Mouse (Mus musculus) bone marrow macrophage, adult 2 months (primary cell): Measurements from ENCODE around the gene Mc3r. TPM values are rescaled to one million over a fixed set of nuclear protein-coding genes. Genes with fewer than 3 reads are reported as not detected.

Experiments
- H3K27ac ChIP-seq: 2 replicates; pipeline ENCODE4 v1.5.1; 2012; ENCODE audit warnings: low read depth, low read length; ENCODE audit not compliant: insufficient read depth
- H3K4me1 ChIP-seq: 2 replicates; pipeline ENCODE4 v1.6.1; 2012; ENCODE audit warnings: low read length; ENCODE audit not compliant: control insufficient read depth, insufficient read depth
- H3K4me3 ChIP-seq: 2 replicates; pipeline ENCODE4 v1.5.1; 2012; ENCODE audit warnings: mild to moderate bottlenecking, low read length, moderate library complexity; ENCODE audit not compliant: insufficient read depth
- CTCF ChIP-seq: IDR thresholded peaks from 2 replicates; pipeline ENCODE4 v1.5.1; 2012; ENCODE audit warnings: low read depth, mild to moderate bottlenecking, low read length, moderate library complexity
- POLR2A ChIP-seq: IDR thresholded peaks from 2 replicates; pipeline ENCODE4 v1.6.1; 2012; ENCODE audit warnings: mild to moderate bottlenecking, low read depth, low read length, borderline replicate concordance
- polyA plus RNA-seq: library from polyadenylated mRNA; stranded (reverse); fragments of >200 nt; gene quantifications from 2 replicates; pipeline ENCODE4 v1.2.4, GENCODE M21; 2012; ENCODE audit not compliant: missing spikeins, insufficient read depth, insufficient read length

Gene Mc3r
- polyA plus RNA-seq, 1 experiment, result not detected

DNA sequence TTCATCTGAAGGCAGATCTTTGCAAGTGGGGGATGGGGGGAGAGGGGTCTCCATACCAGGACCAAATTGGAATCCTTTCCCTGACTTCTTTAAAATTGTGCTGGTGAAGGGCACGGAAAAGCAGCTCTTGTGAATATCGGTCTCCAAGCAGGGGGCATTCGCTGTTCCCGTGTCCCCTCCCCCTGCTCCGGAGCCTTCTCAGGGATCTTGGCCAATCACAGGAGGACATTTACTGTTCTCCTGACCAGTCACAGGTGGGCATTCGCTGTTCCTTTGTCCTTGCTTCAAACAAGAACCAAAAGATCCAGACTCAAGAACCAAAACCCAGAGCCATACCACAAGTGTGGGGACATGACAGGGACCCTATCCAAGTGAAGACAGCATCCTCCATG lies 25.9 kb upstream of the Mc3r start:
- Histone ChIP-seq H3K4me3 (no peak overlapping the region), H3K27ac (no peak overlapping the region), H3K4me1 (no peaks in the 10 kb centered on the region)
- TF ChIP-seq CTCF (no peak), POLR2A (no peak)

DNA sequence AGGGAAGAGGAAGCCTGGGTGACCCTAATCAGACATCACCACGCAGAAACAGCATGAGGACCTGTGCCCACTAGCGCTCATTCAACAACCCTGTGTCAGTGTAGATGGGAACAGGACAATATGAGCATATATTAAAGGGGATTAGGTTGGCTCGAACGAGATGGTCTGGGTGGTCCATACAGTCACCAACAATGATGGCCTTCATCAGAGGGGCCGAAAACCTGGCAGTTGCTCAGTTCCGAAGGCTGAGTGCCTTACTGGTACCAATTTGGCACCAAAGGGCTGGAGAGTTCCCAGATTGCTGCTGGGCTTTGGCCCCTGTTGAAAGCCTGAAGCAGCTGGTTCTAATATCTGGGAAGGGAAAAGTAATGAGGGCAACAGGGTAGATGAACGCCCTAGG lies 25.4 kb upstream of the Mc3r start:
- TF ChIP-seq POLR2A, result no peak
- no peak overlapping the region for H3K4me3 ChIP-seq
- no peaks in the 10 kb centered on the region for H3K4me1 ChIP-seq
- H3K27ac ChIP-seq, result no peak overlapping the region

DNA sequence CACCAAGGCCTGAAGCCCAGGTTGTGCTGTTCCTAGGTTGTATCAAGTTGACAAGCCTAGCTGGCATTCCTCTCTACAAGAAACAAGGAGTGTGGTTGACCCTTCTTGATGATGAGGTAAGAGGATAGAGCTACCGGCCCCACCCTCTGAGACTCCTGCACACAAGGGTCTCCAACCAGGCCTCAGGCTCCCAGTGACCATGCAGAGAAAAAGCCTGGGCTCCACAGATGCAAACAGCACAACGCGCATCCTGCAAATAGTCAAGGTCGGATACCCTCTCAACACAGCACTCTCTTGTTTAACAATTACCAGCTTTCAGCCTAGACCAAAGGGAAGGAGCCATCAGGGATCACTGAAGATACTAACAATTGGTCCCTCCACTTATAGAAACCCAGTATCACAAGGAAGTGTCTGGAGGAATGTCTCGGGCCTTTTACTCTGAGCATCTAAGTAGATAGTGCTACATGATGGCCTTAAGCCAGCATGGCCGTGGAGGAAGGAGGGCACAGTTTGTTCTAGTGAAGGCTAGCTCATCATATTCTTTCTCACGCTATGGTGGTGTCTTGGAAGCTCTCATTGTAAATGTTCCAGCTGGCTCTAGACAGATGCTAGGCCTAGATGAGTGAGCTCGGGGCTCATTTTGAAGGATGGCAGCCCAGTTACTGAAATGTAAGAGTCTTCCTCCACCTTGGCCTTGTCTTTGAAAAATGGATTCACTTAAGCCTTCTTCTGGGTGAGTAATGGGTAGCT lies 24.7 kb upstream of the Mc3r start:
- Histone ChIP-seq H3K27ac (no peak overlapping the region), H3K4me3 (no peak overlapping the region), H3K4me1 (no peaks in the 10 kb centered on the region)
- no peak for TF ChIP-seq CTCF
- no peak for TF ChIP-seq POLR2A

DNA sequence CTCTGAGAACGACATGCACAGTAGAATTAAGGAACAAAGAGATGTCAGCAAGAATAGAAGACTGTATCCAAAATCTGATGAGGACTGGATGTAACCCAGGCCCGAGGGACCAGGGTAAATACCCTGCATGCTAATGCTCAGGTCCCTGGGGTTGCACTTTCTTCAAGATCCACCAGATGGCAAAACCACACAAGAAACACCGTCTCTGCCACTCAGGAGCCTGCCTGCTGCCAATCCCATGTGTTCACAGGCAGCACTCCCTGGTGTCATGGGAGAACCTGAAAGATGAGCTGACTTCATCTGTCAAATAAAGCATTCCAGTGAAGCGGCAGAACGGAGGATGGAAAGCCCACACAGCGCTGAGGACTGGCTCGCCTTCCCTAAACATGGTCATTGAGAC lies 21.3 kb upstream of the Mc3r start:
- TF ChIP-seq POLR2A (no peak), CTCF (no peak)

DNA sequence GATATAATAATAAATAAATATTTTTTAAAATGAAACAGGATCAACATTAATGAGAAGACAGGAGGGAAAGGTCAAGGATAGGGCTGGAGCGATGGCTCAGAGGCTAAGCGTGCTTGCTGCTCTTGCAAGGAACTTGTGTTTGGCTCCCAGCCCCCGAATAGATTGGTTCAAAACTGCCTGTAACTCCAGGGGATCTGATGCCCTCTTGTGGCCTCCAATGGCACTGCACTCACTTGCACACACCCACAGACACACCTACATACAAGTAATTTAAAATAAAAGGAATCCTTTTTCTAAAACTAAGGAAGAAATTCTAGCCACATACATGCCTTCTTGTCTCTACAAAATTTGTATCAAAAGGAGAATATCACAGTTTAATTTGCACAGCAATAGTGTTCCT lies 20.5 kb upstream of the Mc3r start:
- no peak for TF ChIP-seq CTCF
- no peak for TF ChIP-seq POLR2A
- H3K27ac ChIP-seq, result no peak overlapping the region
- no peaks in the 10 kb centered on the region for H3K4me1 ChIP-seq
- H3K4me3 ChIP-seq, result no peak overlapping the region

More for the DNA sequence above, 21.3 kb upstream of the Mc3r start:
- H3K27ac ChIP-seq, result no peak overlapping the region
- H3K4me3 ChIP-seq, result no peak overlapping the region
- H3K4me1 ChIP-seq, result no peaks in the 10 kb centered on the region

DNA sequence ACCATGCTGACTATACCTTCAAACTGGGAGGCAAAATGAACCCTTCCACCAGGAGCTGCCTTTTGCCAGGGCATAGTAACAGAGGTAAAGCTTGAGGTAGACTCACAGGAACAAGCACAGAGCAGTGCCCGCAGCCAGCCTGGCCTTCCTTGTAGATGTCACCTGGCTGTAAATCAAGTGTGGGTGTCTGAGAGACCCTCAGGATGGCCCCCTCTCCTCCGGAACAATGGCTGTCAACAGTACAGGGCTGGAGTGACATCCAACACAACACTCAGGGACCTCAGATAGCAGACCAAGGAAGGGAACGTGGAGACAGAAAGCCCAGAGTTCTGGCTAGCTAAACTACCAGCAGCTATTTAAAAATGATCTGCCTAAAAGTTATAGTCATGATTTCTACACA lies 19.1 kb upstream of the Mc3r start:
- no peak for TF ChIP-seq POLR2A
- TF ChIP-seq CTCF, result no peak
- no peak overlapping the region for H3K27ac ChIP-seq
- H3K4me3 ChIP-seq, result no peak overlapping the region
- no peaks in the 10 kb centered on the region for H3K4me1 ChIP-seq

DNA sequence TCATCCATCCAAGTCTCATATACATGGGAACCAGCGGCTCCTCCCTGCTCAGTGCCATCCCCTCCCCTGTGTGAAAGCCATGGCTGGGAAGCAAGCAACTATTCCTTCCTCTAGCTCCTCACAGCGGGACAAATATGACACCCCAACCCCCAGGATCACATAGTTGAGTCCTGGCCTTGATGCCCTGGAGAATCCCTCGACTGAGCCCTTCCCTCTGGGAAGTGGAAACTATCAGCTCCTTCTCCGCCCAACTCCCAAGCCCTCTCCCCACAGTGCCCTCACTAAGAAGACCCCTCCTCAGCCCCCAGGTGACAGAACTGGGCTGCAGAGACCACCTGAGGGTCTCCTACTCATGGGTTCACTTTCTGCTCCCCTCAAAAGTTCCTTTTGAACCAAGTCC lies 18.2 kb upstream of the Mc3r start:
- Histone ChIP-seq H3K27ac (no peak overlapping the region), H3K4me1 (no peaks in the 10 kb centered on the region), H3K4me3 (no peak overlapping the region)
- TF ChIP-seq CTCF (no peak), POLR2A (no peak)

DNA sequence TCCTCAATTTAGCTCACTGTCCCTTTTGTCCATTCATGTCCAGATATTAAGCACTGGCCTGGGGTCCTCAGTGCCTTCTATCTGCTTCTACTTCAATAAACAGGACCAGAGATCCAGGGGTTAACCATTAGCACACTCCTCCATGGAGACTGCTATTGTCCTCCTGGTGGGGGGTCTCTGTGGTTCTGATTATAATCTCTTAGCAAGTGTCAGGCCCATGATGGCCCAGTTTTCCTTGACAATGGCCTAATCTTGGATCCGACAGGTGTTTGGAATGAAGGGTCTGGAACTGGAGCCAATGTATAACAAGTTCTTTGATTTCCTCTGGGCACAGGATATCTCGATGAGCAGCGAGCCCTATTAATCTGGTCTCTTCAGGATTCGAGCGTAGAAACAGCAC lies 10.1 kb upstream of the Mc3r start:
- H3K4me3 ChIP-seq, result no peak overlapping the region
- H3K4me1 ChIP-seq, result no peaks in the 10 kb centered on the region
- no peak for TF ChIP-seq CTCF
- TF ChIP-seq POLR2A, result no peak
- H3K27ac ChIP-seq, result no peak overlapping the region

DNA sequence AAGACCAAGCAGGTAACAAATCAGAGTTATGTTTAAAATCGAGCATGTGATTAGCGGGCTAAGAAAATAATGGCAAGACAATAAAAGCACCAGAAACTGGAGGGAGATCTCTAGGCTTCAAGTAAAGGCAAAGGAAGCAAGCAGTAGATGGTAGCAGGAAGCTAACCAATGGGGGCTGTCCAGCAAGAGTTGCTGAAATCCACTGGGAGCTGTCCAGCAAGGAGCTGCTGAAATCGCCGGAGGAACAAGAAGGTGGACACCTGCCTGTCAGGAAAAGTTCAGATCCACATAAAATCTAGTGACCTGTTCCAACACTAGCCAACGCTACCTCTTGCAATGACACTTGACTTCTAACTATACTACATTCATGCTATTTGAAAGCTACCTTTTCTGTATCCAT lies 7.3 kb upstream of the Mc3r start:
- Histone ChIP-seq H3K27ac (no peak overlapping the region), H3K4me3 (no peak overlapping the region), H3K4me1 (no peaks in the 10 kb centered on the region)
- no peak for TF ChIP-seq POLR2A
- no peak for TF ChIP-seq CTCF

DNA sequence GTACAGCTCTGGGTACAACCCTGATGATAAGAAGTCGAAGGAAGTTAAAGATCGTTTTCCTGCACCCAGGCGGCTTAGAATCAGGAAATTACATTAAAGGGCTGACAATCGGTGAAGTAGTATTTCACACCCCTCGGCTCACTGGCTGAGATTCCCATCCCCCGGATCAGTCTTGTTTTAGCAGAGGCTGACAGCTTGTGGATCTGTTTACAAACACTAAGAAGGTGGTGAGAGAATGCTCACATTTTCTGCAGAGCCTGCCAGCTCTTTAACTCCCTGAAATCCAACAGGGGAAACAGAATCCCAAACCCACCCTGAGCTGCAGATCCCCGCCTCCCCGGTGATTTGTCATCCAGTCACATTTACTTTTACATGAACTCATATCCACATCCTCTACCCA lies 2.8 kb upstream of the Mc3r start:
- TF ChIP-seq CTCF (no peak), POLR2A (no peak)
- Histone ChIP-seq H3K4me1 (no peaks in the 10 kb centered on the region), H3K27ac (no peak overlapping the region), H3K4me3 (no peak overlapping the region)

DNA sequence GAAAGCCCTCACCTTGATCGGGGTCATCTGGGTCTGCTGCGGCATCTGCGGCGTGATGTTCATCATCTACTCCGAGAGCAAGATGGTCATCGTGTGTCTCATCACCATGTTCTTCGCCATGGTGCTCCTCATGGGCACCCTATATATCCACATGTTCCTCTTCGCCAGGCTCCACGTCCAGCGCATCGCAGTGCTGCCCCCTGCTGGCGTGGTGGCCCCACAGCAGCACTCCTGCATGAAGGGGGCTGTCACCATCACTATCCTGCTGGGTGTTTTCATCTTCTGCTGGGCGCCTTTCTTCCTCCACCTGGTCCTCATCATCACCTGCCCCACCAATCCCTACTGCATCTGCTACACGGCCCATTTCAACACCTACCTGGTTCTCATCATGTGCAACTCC lies 1.0 kb downstream of the Mc3r start:
- TF ChIP-seq POLR2A (no peak), CTCF (0 out of 2 replicates have a peak, but pooled peaks have one; percentile 21)
- H3K27ac ChIP-seq, result no peak overlapping the region
- H3K4me1 ChIP-seq, result no peaks in the 10 kb centered on the region
- no peak overlapping the region for H3K4me3 ChIP-seq
